Mouse (Mus musculus) spleen, adult 2 months (tissue): ENCODE data around the gene Gm21083. TPM values are rescaled to one million over a fixed set of nuclear protein-coding genes. Genes with fewer than 3 reads are reported as not detected.
"Not testable (repeated sequence)": the region's sequence is repeated elsewhere in the genome, so short reads cannot be mapped to it uniquely, and the experiment has no call there.

Source experiments
- DNase-seq, 2 experiments: peaks; one replicate each; pipeline versions ENCODE4 v3.0.0 to v3.0.0-alpha.2; 2012 to 2021; ENCODE audit warnings: low spot score in 2 of 2, low read depth in 1 of 2
- H3K27ac ChIP-seq: fragments of 200-500 bp; 2 replicates; pipeline ENCODE4 v1.5.1; 2012; ENCODE audit warnings: low read length, inconsistent platforms; ENCODE audit not compliant: insufficient read depth
- H3K27me3 ChIP-seq: fragments of 200-500 bp; 2 replicates; pipeline ENCODE4 v1.6.1; 2012; ENCODE audit warnings: mild to moderate bottlenecking, moderate library complexity, low read length, inconsistent platforms; ENCODE audit not compliant: control insufficient read depth, insufficient read depth
- H3K36me3 ChIP-seq: fragments of 200-500 bp; 2 replicates; pipeline ENCODE4 v1.6.1; 2012; ENCODE audit warnings: mild to moderate bottlenecking, low read length, inconsistent platforms; ENCODE audit not compliant: control insufficient read depth, insufficient read depth
- H3K4me1 ChIP-seq: fragments of 200-500 bp; 2 replicates; pipeline ENCODE4 v1.6.1; 2011; ENCODE audit warnings: inconsistent platforms; ENCODE audit not compliant: control insufficient read depth, insufficient read depth, insufficient read length
- H3K4me3 ChIP-seq: fragments of 200-500 bp; 2 replicates; pipeline ENCODE4 v1.5.1; 2011; ENCODE audit warnings: mild to moderate bottlenecking, inconsistent platforms; ENCODE audit not compliant: insufficient read depth, insufficient read length; ENCODE audit errors: extremely low read depth
- WGBS: fragments of 180-500 bp; shearing (Covaris S2); methylation state at CpG from one replicate; pipeline ENCODE4 v1.1.7; 2018; 5-methylcytosine and 5-hydroxymethylcytosine counted together
- polyA plus RNA-seq: library from polyadenylated mRNA; depleted of rRNA; stranded (reverse); fragments of >200 nt; gene quantifications from 2 replicates; pipeline ENCODE4 v1.2.3, GENCODE M21; 2012; rRNA removed

The Gm21083 gene
- polyA plus RNA-seq, 1 experiment = not detected

DNA sequence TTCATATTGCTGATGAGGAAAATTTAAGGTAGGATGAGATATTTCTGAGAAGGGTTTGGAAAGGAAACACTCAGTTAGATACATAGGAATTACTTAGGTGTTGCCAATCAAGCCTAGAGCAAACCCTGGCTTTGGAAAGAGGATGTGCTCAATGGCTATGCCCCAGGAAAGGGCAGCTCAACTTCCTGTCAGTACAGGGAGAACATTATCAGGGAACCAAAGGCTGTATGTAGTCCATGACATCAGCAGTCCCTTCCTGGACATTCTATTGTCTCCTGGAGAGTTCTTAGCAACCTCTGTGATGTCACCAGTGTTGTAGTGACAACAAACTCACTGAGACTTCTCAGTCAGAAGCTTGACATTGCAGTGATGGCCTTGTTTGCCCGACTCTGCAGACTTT, 41.6 kb downstream of the Gm21083 start, which contains the start of gene Speer4d:
TSS of gene Speer4d (plus strand) at position 301 of the 400 bp plus-strand sequence.
- H3K4me1 ChIP-seq, H3K27me3 ChIP-seq, H3K4me3 ChIP-seq, H3K27ac ChIP-seq, DNase-seq, H3K36me3 ChIP-seq: not testable (repeated sequence)
- 63% methylated on average over 1 of the region's 1 CpGs for WGBS

DNA sequence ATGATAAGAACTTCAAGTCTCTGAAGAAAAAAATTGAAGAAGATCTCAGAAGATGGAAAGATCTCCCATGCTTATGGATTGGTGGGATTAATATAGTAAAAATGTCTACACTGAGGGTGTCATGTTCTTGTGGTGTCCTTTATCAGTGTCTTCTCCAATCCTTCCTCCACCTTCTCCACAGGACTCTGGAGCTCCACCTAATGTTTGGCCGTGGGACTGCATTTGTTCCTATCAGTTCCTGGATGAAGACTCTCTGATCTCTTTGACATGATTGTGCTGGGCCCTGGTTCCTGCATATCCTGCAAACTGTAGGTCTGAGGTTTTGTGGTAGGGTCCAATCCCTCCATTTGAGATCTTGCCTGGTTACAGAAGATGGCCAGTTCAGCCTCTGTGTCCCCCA, 51.0 kb downstream of the Gm21083 start:
- H3K27me3 ChIP-seq, H3K4me1 ChIP-seq, H3K27ac ChIP-seq, H3K36me3 ChIP-seq, DNase-seq, H3K4me3 ChIP-seq: not testable (repeated sequence)
- 15% methylated on average over 1 of the region's 1 CpGs for WGBS

DNA sequence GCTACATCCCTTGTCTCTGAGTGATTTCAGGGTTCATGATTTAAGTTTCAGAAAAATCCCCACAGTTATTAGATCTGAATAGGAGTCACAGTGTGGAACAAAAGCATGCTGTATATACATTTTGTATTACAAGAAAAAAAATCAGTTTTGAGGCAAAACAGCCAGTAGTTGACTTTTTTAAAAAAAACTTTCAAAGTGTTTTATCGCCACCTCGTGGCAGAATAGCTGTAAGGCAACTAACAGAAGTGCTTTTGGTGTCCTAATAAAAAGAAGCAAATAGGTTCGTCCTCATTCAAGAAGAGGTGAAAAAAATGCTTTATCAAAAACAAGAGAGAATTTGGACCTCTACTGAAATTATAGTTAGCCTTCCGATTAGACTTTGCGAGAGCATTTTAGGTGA, 52.9 kb downstream of the Gm21083 start:
- not testable (repeated sequence) for DNase-seq, H3K4me3 ChIP-seq, H3K4me1 ChIP-seq, H3K27me3 ChIP-seq, H3K27ac ChIP-seq, H3K36me3 ChIP-seq
- WGBS = 29% methylated on average over 5 of the region's 5 CpGs

Other genes with a start within 250 kb of the Gm21083 start
- gene Gm21149, start 100.8 kb upstream of the Gm21083 start, polyA plus RNA-seq = not detected in 2 replicates
- not detected in 2 replicates for gene Gm21190, start 48.1 kb upstream of the Gm21083 start, polyA plus RNA-seq
- gene Speer4d, start 41.7 kb downstream of the Gm21083 start, polyA plus RNA-seq = not detected in 2 replicates
- not detected in 2 replicates for gene 4930572O03Rik, start 79.7 kb downstream of the Gm21083 start, polyA plus RNA-seq
- gene Speer4c, start 136.9 kb downstream of the Gm21083 start, polyA plus RNA-seq = not detected in 2 replicates